Mouse (Mus musculus) kidney, embryonic 15.5 days (tissue): Measurements from ENCODE around the gene Atl1. TPM values are rescaled to one million over a fixed set of nuclear protein-coding genes. Genes with fewer than 3 reads are reported as not detected.

ENCODE experiments used
- ATAC-seq: fragments of 200-750 bp; cut with Nextera tagmentation; replicated peaks from 2 replicates; pipeline ENCODE4 v1.8.0; 2017; ENCODE audit warnings: moderate TSS enrichment; ENCODE audit not compliant: low FRiP score
- H3K27ac ChIP-seq: fragments of 300-500 bp; sonication (generic); 2 replicates; pipeline ENCODE4 v1.5.1; 2015; ENCODE audit warnings: mild to moderate bottlenecking, inconsistent platforms
- H3K27me3 ChIP-seq: fragments of 300-500 bp; sonication (generic); 2 replicates; pipeline ENCODE4 v1.6.1; 2015; ENCODE audit warnings: inconsistent platforms
- H3K36me3 ChIP-seq: fragments of 300-500 bp; sonication (generic); 2 replicates; pipeline ENCODE4 v1.6.1; 2015; ENCODE audit warnings: inconsistent platforms
- H3K4me1 ChIP-seq: fragments of 300-500 bp; sonication (generic); 2 replicates; pipeline ENCODE4 v1.6.1; 2015; ENCODE audit warnings: inconsistent platforms
- H3K4me2 ChIP-seq: fragments of 300-500 bp; sonication (generic); 2 replicates; pipeline ENCODE4 v1.6.1; 2015; ENCODE audit warnings: moderate library complexity, mild to moderate bottlenecking, inconsistent platforms
- H3K4me3 ChIP-seq: fragments of 300-500 bp; sonication (generic); replicated peaks from 2 replicates; pipeline ENCODE4 v1.5.1; 2015; ENCODE audit warnings: mild to moderate bottlenecking, inconsistent platforms
- H3K9ac ChIP-seq: fragments of 300-500 bp; sonication (generic); 2 replicates; pipeline ENCODE4 v1.6.1; 2015; ENCODE audit warnings: mild to moderate bottlenecking, inconsistent platforms
- H3K9me3 ChIP-seq: fragments of 300-500 bp; sonication (generic); replicated peaks from 2 replicates; pipeline ENCODE4 v1.6.1; 2016; ENCODE audit warnings: inconsistent platforms
- WGBS: fragments of 180-500 bp; shearing (Covaris S2); methylation state at CpG from one replicate; pipeline ENCODE4 v1.1.7; 2015; ENCODE audit warnings: mixed read lengths; 5-methylcytosine and 5-hydroxymethylcytosine counted together
- polyA plus RNA-seq: library from polyadenylated mRNA; unstranded; fragments of >200 nt; fragmentation: Nextera tagmentation; extraction: Ambion mirVana; gene quantifications from 2 replicates; pipeline ENCODE4 v1.2.1, GENCODE M21; 2015

Gene Atl1
- polyA plus RNA-seq, 1 experiment from 2014 or later: 7.7 TPM

DNA sequence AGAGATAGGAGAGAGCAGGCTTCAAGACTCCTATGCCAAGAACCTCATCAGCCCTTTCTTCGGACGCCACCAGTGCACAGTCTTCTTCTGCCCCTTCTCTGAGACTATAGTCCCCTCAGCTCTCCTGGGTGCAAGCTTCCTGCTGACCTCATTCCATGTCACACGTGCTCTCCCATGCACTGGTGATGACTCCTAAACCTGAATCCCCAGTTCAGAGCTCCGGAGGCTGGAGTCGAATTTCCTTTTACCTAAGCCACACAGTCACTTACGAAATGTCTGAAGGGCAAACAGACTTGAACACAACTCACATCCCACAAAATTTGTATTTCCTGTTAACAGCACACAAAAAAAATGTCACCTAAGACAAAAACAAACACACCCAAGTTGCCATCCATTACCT lies 4.6 kb upstream of the Atl1 start:
- H3K9me3 ChIP-seq: no peaks in the 10 kb centered on the region
- peaks cover 55% of the 10 kb centered on the region for H3K4me1 ChIP-seq
- no peaks in the 10 kb centered on the region for H3K27me3 ChIP-seq
- no peak overlapping the region for H3K4me2 ChIP-seq
- ATAC-seq: no peak
- no peak overlapping the region for H3K4me3 ChIP-seq
- H3K9ac ChIP-seq: no peak overlapping the region
- 64% methylated on average over 6 of the region's 6 CpGs for WGBS
- H3K27ac ChIP-seq: no peak overlapping the region
- H3K36me3 ChIP-seq: 0 out of 2 replicates have a peak, but pooled peaks cover 4% of the 10 kb centered on the region

GRCm38 (mm10) chr12:69888345-69888744 lies 4.1 kb upstream of the Atl1 start:
- H3K36me3 ChIP-seq: 0 out of 2 replicates have a peak, but pooled peaks cover 4% of the 10 kb centered on the region

GRCm38 (mm10) chr12:69890051-69890450 lies 2.4 kb upstream of the Atl1 start:
- Histone ChIP-seq H3K36me3 (0 out of 2 replicates have a peak, but pooled peaks cover 4% of the 10 kb centered on the region), H3K4me1 (peaks cover 56% of the 10 kb centered on the region), H3K27ac (peak overlapping the region; percentile 65), H3K9me3 (no peaks in the 10 kb centered on the region), H3K27me3 (no peaks in the 10 kb centered on the region), H3K9ac (0 out of 2 replicates have a peak overlapping the region, but pooled peaks have one; percentile 22), H3K4me3 (peak overlapping the region; percentile 96), H3K4me2 (peak overlapping the region; percentile 76)
- no peak for ATAC-seq
- WGBS: 44% methylated on average over 6 of the region's 6 CpGs

More at GRCm38 (mm10) chr12:69888345-69888744, 4.1 kb upstream of the Atl1 start:
- no peak overlapping the region for H3K9ac ChIP-seq
- peaks cover 58% of the 10 kb centered on the region for H3K4me1 ChIP-seq
- H3K27ac ChIP-seq: no peak overlapping the region
- H3K9me3 ChIP-seq: no peaks in the 10 kb centered on the region
- 67% methylated on average over 1 of the region's 1 CpGs for WGBS
- H3K4me2 ChIP-seq: no peak overlapping the region
- no peak for ATAC-seq
- H3K27me3 ChIP-seq: no peaks in the 10 kb centered on the region
- H3K4me3 ChIP-seq: no peak overlapping the region

DNA sequence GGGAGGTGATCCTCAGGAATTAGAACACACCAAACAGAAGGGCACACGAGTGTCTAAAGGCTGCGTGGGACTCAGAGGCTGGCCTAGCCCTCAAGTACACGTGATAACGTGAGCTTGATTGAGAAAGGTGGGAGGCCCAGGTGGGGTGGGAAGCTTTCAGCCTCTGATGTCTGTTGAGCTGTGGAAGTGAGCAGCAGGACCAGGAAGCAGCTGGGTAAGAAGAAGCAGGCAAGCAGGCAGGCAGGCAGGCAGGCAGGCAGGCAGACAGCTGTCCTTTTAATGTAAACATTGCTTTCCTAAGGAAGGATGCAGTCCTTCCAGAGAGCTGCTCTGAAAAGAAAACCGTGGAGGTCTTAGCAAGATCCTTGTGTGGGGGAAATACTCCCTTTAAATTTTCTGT lies 1.9 kb upstream of the Atl1 start:
- no peak for ATAC-seq

GRCm38 (mm10) chr12:69891721-69892120 lies 693 bp upstream of the Atl1 start:
- Histone ChIP-seq H3K27me3 (no peaks in the 10 kb centered on the region), H3K36me3 (no peaks in the 10 kb centered on the region), H3K4me3 (peak overlapping the region; percentile 96), H3K9me3 (no peaks in the 10 kb centered on the region), H3K4me1 (peaks cover 54% of the 10 kb centered on the region), H3K4me2 (peak overlapping the region; percentile 76), H3K9ac (peak overlapping the region; percentile 93), H3K27ac (peak overlapping the region; percentile 93)
- 36% methylated on average over 3 of the region's 3 CpGs for WGBS
- no peak for ATAC-seq

More for the DNA sequence above, 1.9 kb upstream of the Atl1 start:
- H3K4me2 ChIP-seq: peak overlapping the region; percentile 76
- H3K9me3 ChIP-seq: no peaks in the 10 kb centered on the region
- 0 out of 2 replicates have a peak, but pooled peaks cover 4% of the 10 kb centered on the region for H3K36me3 ChIP-seq
- H3K4me3 ChIP-seq: peak overlapping the region; percentile 96
- no peaks in the 10 kb centered on the region for H3K27me3 ChIP-seq
- H3K4me1 ChIP-seq: peaks cover 54% of the 10 kb centered on the region
- 14% methylated on average over 5 of the region's 5 CpGs for WGBS
- peak overlapping the region; percentile 65 for H3K27ac ChIP-seq
- H3K9ac ChIP-seq: 0 out of 2 replicates have a peak overlapping the region, but pooled peaks have one; percentile 22

DNA sequence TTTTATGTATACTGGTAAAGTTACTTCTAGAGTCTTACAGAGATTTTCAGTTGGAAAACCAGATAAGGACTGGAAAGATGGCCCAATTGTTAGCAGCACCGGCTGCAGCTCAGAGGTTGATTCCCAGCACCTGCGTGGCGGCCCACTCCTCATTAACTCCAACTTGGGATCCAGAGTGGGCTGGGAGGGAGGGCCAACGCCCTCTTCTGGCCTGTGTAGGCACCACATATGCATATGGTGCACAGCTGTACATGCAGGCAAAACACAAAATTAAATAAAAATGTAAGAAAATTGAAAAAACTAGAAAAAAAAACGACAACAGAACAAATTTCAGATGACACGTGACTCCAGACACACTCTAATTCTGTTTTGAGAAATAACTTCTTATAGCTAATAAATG lies 1.5 kb downstream of the Atl1 start:
- ATAC-seq: no peak
- H3K9ac ChIP-seq: no peak overlapping the region
- WGBS: 67% methylated on average over 6 of the region's 6 CpGs
- no peak overlapping the region for H3K27ac ChIP-seq
- no peak overlapping the region for H3K4me3 ChIP-seq
- no peak overlapping the region for H3K4me2 ChIP-seq
- no peaks in the 10 kb centered on the region for H3K27me3 ChIP-seq
- H3K4me1 ChIP-seq: peaks cover 36% of the 10 kb centered on the region
- no peaks in the 10 kb centered on the region for H3K9me3 ChIP-seq
- H3K36me3 ChIP-seq: no peaks in the 10 kb centered on the region

GRCm38 (mm10) chr12:69895046-69895445 lies 2.6 kb downstream of the Atl1 start:
- Histone ChIP-seq H3K27ac (peak overlapping the region; percentile 68; the same call in 1 of the 2 replicates), H3K4me2 (no peak overlapping the region), H3K36me3 (no peaks in the 10 kb centered on the region), H3K9me3 (no peaks in the 10 kb centered on the region), H3K9ac (no peak overlapping the region), H3K4me3 (no peak overlapping the region), H3K27me3 (no peaks in the 10 kb centered on the region), H3K4me1 (peaks cover 29% of the 10 kb centered on the region)
- 40% methylated on average over 2 of the region's 2 CpGs for WGBS
- no peak for ATAC-seq

- no peaks in the 10 kb centered on the region for H3K27me3 ChIP-seq
- H3K27ac ChIP-seq: no peak overlapping the region
- 84% methylated on average over 4 of the region's 4 CpGs for WGBS
- H3K4me2 ChIP-seq: no peak overlapping the region
- no peak for ATAC-seq
- H3K9ac ChIP-seq: no peak overlapping the region
- peaks cover 12% of the 10 kb centered on the region for H3K4me1 ChIP-seq
- H3K4me3 ChIP-seq: no peak overlapping the region
- no peaks in the 10 kb centered on the region for H3K36me3 ChIP-seq
- no peaks in the 10 kb centered on the region for H3K9me3 ChIP-seq
Measured at GRCm38 (mm10) chr12:69898119-69898518, 5.7 kb downstream of the Atl1 start.

DNA sequence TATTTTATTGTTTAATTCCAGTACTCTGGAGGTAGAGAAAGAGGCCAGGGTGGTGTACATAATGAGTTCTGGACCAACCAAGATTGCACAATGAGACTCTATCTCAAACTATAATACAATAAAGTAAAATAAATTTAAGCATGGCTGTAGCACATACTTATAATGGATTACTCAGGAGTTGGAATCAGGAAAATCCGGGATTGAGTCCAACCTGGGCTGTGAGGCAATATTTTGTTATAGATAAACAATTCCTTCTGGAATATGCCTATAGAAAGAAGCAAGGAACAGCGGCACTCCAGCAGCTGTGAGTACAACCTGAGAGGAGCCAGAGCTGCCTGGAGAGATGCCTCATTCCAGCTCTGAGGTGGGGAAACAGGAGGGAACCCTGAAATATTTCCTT lies 12.6 kb downstream of the Atl1 start:
- Histone ChIP-seq H3K27ac (no peak overlapping the region), H3K4me1 (peaks cover 13% of the 10 kb centered on the region), H3K9ac (no peak overlapping the region), H3K4me2 (no peak overlapping the region), H3K27me3 (no peaks in the 10 kb centered on the region), H3K4me3 (no peak overlapping the region), H3K36me3 (no peaks in the 10 kb centered on the region), H3K9me3 (no peaks in the 10 kb centered on the region)
- ATAC-seq: no peak
- WGBS: 76% methylated on average over 2 of the region's 2 CpGs

- Histone ChIP-seq H3K27ac (no peak overlapping the region), H3K36me3 (no peaks in the 10 kb centered on the region), H3K4me1 (peaks cover 13% of the 10 kb centered on the region), H3K9me3 (no peaks in the 10 kb centered on the region), H3K4me3 (peak overlapping the region; percentile 40), H3K27me3 (no peaks in the 10 kb centered on the region), H3K9ac (no peak overlapping the region), H3K4me2 (peak overlapping the region; percentile 76)
- peak; percentile 66 for ATAC-seq
- WGBS: 5% methylated on average over 30 of the region's 30 CpGs
Measured at GRCm38 (mm10) chr12:69907667-69908510, 15.5 kb downstream of the Atl1 start.

DNA sequence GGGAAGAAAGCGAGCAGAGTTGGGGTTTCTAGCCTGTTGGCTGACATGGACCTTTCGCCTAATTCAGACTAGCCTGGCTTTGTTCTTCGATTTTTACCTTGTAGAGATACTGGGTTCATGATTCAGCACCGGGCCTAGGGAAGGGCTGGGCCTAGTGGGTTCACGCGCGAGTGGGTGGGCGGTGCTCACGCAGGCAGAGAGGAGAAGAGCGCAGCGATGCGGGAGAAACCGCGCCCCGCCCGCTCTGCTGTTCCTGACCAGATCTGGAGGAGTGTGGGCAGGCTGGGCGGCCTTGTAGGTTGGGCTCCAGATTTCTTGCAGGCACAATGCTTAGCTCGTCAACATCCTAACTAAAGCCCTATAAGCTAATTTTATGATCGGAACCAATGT lies 16.1 kb downstream of the Atl1 start:
- peak overlapping the region; percentile 40 for H3K4me3 ChIP-seq
- H3K9me3 ChIP-seq: no peaks in the 10 kb centered on the region
- WGBS: 37% methylated on average over 19 of the region's 19 CpGs
- ATAC-seq: 0 out of 2 replicates have a peak, but pooled peaks have one; percentile 22
- H3K27ac ChIP-seq: no peak overlapping the region
- no peaks in the 10 kb centered on the region for H3K36me3 ChIP-seq
- no peak overlapping the region for H3K9ac ChIP-seq
- H3K4me1 ChIP-seq: peaks cover 13% of the 10 kb centered on the region
- H3K27me3 ChIP-seq: no peaks in the 10 kb centered on the region
- H3K4me2 ChIP-seq: peak overlapping the region; percentile 76

- no peak for ATAC-seq
- no peaks in the 10 kb centered on the region for H3K36me3 ChIP-seq
- no peak overlapping the region for H3K4me2 ChIP-seq
- no peak overlapping the region for H3K27ac ChIP-seq
- H3K9ac ChIP-seq: no peak overlapping the region
- peaks cover 13% of the 10 kb centered on the region for H3K4me1 ChIP-seq
- H3K27me3 ChIP-seq: no peaks in the 10 kb centered on the region
- H3K9me3 ChIP-seq: no peaks in the 10 kb centered on the region
- 88% methylated on average over 7 of the region's 7 CpGs for WGBS
- no peak overlapping the region for H3K4me3 ChIP-seq
Measured at GRCm38 (mm10) chr12:69911906-69912305, 19.5 kb downstream of the Atl1 start.
